ENCODE assay signal across 8 mouse cellular contexts in the genomic region with DNA sequence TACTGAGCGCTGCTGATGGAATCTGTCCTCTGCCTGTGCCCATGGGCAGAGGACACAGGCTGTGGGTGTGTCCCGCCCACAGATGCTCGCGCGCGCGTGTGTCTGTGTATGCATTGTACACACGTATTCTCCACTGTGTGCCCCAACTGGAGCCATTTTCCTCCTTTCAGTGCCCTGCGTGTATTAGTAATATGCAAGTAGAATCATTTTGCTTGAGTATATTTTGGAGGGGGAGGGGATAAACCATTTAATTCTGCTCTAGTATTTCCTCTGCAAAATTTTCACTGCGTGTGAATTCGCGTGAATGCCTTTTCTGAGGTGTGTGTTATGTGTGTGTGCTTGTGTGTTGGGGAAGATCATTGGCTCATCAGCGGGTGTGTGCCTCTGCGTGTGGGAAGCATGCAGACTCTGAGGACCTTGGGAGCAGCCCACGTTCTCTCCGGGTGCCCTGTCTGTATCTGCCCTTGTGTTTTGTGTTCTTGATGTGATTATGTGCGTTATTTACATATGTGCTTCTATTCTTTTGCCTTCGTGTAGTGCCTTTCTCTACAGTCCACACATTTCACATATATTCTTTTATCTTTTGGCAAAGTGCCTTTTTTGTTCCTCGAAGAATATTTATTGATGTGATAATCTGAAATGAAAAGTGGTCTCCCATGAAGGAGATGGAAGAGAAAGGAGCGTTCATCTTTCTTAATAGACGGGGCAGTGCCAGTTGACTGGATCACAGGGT.
DNase-seq lines count a peak whose midpoint lies in the region; ATAC-seq and TF ChIP-seq lines count a peak whose summit lies in the region.

No protein-coding gene starts in this region.

- H3K9ac ChIP-seq in intestine, embryonic 15.5 days: no peak overlapping the region
- no peak overlapping the region for H3K9ac ChIP-seq in limb, embryonic 11.5 days (ENCODE audit: low read length)

- ATAC-seq in intestine, embryonic 15.5 days: 0 out of 2 replicates have a peak, but pooled peaks have one; percentile 12
- no peak for ATAC-seq in limb, embryonic 11.5 days (ENCODE audit: insufficient number of reproducible peaks, low FRiP score, low TSS enrichment, low read depth)

- TF ChIP-seq POLR2A in embryonic fibroblast, embryonic 13.5 days (IDR thresholded peaks at IDR 0.05; ENCODE audit: low read depth, low read length): no peak

- no peak overlapping the region for H3K27ac ChIP-seq in embryonic fibroblast, embryonic 13.5 days (ENCODE audit: insufficient read depth, low read length)
- no peak overlapping the region for H3K27ac ChIP-seq in intestine, embryonic 15.5 days
- H3K27ac ChIP-seq in limb, embryonic 11.5 days (replicated peaks; ENCODE audit: low read depth, low read length): no peak overlapping the region

- H3K9me3 ChIP-seq in intestine, embryonic 15.5 days: no peaks in the 10 kb centered on the region
- no peaks in the 10 kb centered on the region for H3K9me3 ChIP-seq in limb, embryonic 11.5 days (ENCODE audit: control insufficient read depth, low read length)

- peaks cover 38% of the 10 kb centered on the region for H3K27me3 ChIP-seq in intestine, embryonic 15.5 days (replicated peaks)
- H3K27me3 ChIP-seq in limb, embryonic 11.5 days (ENCODE audit: control insufficient read depth, insufficient read depth, low read length): peaks cover 32% of the 10 kb centered on the region

- H3K4me2 ChIP-seq in intestine, embryonic 15.5 days (replicated peaks): peak overlapping the region; percentile 89
- H3K4me2 ChIP-seq in limb, embryonic 11.5 days (ENCODE audit: low read depth, severe bottlenecking): peak overlapping the region; percentile 77; the same call in 1 of the 2 replicates

- WGBS in intestine, embryonic 15.5 days: 2% methylated on average over 21 of the region's 21 CpGs
- 1% methylated on average over 21 of the region's 21 CpGs for WGBS in limb, embryonic 11.5 days

- peak overlapping the region; percentile 23 for H3K4me3 ChIP-seq in embryonic fibroblast, embryonic 13.5 days (ENCODE audit: insufficient read depth, low read length)
- peak overlapping the region; percentile 46 for H3K4me3 ChIP-seq in intestine, embryonic 15.5 days (replicated peaks)
- no peak overlapping the region for H3K4me3 ChIP-seq in limb, embryonic 11.5 days (ENCODE audit: low read depth, low read length)

- no peak for TF ChIP-seq CTCF in embryonic fibroblast, embryonic 13.5 days (IDR thresholded peaks at IDR 0.05; ENCODE audit: borderline replicate concordance, insufficient read depth, low read length)

- no peaks in the 10 kb centered on the region for H3K4me1 ChIP-seq in embryonic fibroblast, embryonic 13.5 days (ENCODE audit: control insufficient read depth, insufficient read depth, low read length)
- 0 out of 2 replicates have a peak, but pooled peaks cover 3% of the 10 kb centered on the region for H3K4me1 ChIP-seq in intestine, embryonic 15.5 days (replicated peaks)
- no peaks in the 10 kb centered on the region for H3K4me1 ChIP-seq in limb, embryonic 11.5 days (ENCODE audit: control insufficient read depth, insufficient read depth, low read length)

- DNase-seq in adrenal gland, postnatal 10 days: peak; percentile 9
- no peak for DNase-seq in adrenal gland, postnatal 14 days
- peak; percentile 9 for DNase-seq in ZHBTc4 (ENCODE audit: low read depth, low spot score)
- DNase-seq in limb, embryonic 11.5 days (ENCODE audit: low spot score): peak; percentile 41
- peak; percentile 56 to 67 for DNase-seq in right cerebral cortex, adult 2 months (ENCODE audit: low spot score in 2 of 2)
- no peak for DNase-seq in gastrocnemius, postnatal 10 days

- no peaks in the 10 kb centered on the region for H3K36me3 ChIP-seq in intestine, embryonic 15.5 days
- H3K36me3 ChIP-seq in limb, embryonic 11.5 days (ENCODE audit: control insufficient read depth, insufficient read depth, low read length): no peaks in the 10 kb centered on the region

Comparison
In these comparisons a context has a peak if more than half of its experiments do, and no peak if none do; other contexts are left out.
1. DNase-seq: peak in adrenal gland, postnatal 10 days (single experiment), ZHBTc4 (single experiment), limb, embryonic 11.5 days (single experiment) and right cerebral cortex, adult 2 months (2 of 2); none in adrenal gland, postnatal 14 days (single experiment) and gastrocnemius, postnatal 10 days (single experiment).